Mouse (Mus musculus): ENCODE measurements around the gene Gm10352.
"Not testable (repeated sequence)": the region's sequence is repeated elsewhere in the genome, so short reads cannot be mapped to it uniquely, and the experiment has no call there.

The Gm10352 gene

GRCm38 (mm10) chrY:2900689-2901088, at the start of gene Gm10352:
Gene Gm10352 (plus strand): TSS chrY:2900989.
- not testable (repeated sequence) for DNase-seq (ENCODE audit: low spot score)

- not testable (repeated sequence) for DNase-seq (ENCODE audit: low spot score)
Observed at GRCm38 (mm10) chrY:2932282-2932681, 31.5 kb downstream of the Gm10352 start, which contains the start of gene Gm29289. Gene Gm29289 (plus strand): TSS chrY:2932582.
